Mouse (Mus musculus): ENCODE results near the gene Fgfr1op2.
"Not testable (repeated sequence)": the region's sequence is repeated elsewhere in the genome, so short reads cannot be mapped to it uniquely, and the experiment has no call there.

Fgfr1op2 gene

GRCm38 (mm10) chr6:146576903-146577302, at the start of gene Fgfr1op2:
Gene Fgfr1op2 (plus strand): TSS chr6:146577203.
- no peak for DNase-seq

DNA sequence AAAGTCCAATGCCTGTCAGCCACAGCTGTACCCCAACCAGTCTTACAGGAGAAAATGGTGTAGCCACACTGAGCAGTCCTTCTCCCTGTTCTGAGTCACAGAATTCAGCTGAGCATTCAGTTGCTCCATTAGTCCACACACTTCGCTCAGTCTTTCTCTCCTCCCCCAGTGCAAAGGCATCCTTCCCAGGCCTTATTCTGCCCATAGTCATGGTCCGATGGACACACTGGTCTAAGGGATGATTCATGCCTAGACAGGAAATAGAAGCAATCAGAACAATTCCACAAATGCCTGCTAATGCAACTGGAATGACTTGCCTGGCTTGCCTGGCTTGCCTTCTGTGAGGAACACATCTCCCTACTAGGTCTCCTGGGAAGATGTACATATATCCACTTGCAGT, 49.5 kb upstream of the Fgfr1op2 start:
- no peak for DNase-seq

GRCm38 (mm10) chr6:146530363-146530762, 46.6 kb upstream of the Fgfr1op2 start:
- DNase-seq = no peak

DNA sequence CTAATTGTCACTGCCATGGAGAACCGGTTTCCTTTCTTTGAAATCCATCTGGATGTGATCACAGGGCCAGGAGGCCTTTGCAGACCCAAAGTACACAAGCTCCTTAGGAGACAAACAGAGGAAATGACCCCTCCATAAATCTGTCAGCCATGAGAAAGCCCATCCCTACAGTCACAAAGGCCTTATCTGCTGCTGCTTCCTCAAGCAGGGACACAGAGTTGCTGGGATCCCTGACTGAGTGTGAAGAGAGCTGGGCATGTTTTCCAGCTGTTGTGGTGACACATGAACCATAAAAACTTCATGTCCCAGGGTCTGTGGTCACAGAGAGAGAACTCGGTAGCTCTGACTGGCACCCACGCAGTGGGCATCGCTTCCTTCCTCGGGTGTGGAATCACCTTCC, 46.2 kb upstream of the Fgfr1op2 start:
- DNase-seq = no peak

DNA sequence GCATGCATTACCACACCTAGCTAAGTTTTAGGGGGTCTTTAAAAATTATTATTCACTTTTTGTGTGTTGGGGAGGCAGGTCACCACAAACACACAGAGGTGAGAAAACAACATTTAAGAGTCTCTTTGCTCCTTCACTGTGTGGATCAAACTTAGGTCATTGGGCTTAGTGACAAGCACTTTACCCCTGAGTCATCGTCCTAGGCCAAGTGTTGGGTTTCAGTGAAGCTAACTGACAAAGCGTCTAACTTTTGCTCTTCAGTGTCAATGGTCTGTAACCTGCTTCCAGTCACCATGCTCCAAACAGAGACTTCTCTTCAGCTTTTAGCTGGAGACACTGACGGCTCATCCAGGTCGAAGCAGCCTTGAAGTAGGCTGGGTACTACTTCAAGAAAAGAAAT, 43.9 kb upstream of the Fgfr1op2 start:
- DNase-seq = no peak

DNA sequence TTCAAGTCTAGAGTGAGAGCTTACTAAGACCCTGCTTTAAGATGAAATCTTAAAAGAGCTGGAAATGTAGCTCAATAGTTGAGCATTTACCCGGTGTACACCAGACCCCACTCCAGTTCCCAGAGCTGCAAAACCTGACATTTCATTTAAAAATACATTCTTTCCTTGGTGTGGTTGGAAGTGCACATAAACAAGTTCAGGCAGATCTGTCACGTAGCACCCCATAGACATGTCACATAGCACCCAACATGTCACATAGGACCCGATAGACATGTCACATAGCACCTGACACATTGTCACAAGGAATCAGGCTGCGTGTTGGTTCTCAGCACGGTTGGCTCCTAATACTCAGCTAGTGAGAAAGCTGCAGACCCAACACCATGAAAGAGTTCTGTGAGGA, 41.5 kb upstream of the Fgfr1op2 start:
- no peak for DNase-seq

DNA sequence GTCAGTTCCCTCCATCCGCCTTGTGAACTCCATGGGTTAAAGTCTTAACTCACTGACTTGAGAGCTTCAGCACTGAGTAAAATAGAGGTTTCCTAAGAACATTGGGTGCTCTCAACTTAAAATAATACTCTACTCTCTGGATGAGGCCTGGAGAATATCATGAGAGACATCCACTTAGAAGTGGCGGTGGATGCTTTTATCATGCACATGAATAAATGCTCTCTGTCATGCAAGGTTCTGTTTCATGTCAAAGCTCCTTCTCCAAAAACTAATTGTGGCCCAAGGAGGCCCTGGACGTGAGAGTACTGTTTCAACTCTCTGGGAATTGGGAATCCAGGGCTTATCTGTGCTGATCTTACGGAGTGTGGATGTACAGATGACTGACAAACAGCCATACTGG, 39.9 kb upstream of the Fgfr1op2 start:
- no peak for DNase-seq

GRCm38 (mm10) chr6:146538071-146538470, 38.9 kb upstream of the Fgfr1op2 start:
- no peak for DNase-seq

GRCm38 (mm10) chr6:146538661-146539060, 38.3 kb upstream of the Fgfr1op2 start:
- DNase-seq = no peak

- no peak for DNase-seq
These were observed 36.6 kb upstream of the Fgfr1op2 start for GRCm38 (mm10) chr6:146540386-146540785.

DNA sequence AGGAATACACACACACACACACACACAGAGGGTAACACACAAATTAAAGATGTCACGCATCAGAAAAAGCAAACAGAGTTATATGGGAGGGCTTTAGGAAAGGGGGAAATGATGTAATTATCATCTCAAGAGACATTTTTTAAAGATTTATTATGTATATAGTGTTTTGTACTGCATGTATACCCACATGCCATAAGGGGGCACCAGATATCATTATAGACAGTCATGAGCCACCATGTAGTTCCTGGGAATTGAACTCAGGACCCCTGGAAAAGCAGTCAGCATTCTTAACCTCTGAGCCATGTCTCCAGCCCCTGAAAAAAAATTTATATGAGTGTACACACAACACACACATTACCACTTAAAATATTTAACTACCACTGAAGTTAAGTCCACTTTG, 32.4 kb upstream of the Fgfr1op2 start:
- DNase-seq = no peak

- DNase-seq = no peak
These were observed 31.6 kb upstream of the Fgfr1op2 start for GRCm38 (mm10) chr6:146545289-146545865.

DNA sequence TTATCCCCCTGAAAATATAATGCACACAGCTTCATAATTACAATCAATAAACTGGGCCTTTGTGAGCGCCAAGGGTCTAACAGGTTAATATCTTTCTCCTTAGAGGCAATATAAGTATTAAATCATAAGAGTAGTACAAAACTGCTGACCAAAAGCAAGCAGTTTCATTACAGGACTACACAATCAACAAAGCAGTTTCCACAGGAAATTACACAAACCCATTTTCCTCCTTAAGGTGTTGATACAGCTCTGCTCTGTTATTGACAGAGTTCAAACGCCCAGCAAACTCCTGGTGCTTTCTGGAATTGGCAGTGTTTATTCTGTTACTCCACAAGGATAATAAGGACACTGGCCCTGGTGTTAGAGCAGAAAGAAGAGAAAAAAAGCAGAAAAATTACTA, 26.6 kb upstream of the Fgfr1op2 start:
- no peak for DNase-seq

DNA sequence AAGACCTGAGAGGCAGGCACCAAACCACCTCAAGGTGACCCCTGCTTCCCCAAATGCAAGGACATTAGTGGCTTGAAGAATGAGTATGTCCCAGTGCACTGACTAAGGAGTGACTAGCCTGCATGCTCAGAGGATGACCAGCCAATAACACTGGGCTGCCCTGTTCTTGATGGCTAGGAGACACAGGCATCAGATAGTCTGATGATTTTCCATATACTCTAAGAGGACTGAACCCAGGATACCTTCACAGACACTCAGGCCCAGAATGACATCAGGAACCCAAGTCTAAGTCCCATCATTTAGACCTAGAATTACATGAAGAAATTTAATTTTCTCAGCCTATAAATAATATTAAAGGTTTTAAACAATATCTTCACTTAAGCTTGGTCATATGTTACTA, 25.7 kb upstream of the Fgfr1op2 start:
- no peak for DNase-seq

GRCm38 (mm10) chr6:146562461-146562860, 14.5 kb upstream of the Fgfr1op2 start:
- DNase-seq = not testable (repeated sequence)

GRCm38 (mm10) chr6:146572073-146572472, 4.9 kb upstream of the Fgfr1op2 start:
- no peak for DNase-seq

DNA sequence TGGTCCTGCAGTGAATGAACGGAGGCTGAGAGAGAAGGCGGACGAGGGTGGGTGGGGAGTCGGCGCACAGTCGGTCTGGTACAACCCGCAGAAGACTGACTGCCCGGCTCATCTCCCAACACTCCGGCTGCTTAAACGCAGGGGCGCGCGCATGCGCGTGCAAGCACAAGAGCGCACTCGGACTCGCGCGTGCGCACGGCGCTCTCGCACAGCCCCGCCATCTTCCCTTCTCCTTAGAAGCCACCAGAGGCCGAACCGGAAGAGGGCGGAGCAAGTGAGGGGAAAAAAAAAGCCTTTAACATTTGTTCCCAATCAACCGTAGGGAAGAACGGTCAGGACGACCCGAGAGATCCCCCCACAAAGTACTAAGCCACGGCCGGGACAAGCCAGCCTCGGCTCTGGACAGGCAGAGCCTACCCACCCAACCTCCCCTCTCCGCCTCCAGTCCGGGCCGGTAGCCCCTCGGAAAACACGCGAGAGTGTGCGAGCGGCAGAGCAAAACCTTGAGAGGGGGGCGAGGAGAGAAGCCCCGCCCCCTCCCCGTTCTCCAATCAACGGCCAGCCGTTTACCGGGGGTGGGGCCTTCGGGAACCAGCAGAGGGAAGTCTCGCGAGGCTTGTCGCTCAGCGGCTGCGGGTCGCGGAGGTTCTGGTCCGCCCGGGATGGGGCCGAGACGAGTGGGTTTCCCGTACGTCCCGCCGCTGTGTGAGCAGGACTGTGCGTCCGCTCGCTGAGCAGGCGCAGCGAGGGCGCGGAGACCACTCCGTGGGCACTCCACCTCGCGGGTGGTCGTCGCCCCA, 507 bp downstream of the Fgfr1op2 start, which contains the start of gene Ints13:
TSS of gene Ints13 (minus strand) at position 526 of the 800 bp plus-strand sequence.
- peak; percentile 97 to 98 for DNase-seq

GRCm38 (mm10) chr6:146578111-146578531, 1.1 kb downstream of the Fgfr1op2 start:
- DNase-seq = peak in 1 of 2 experiments; percentile 69

GRCm38 (mm10) chr6:146578586-146578985, 1.6 kb downstream of the Fgfr1op2 start:
- DNase-seq = peak; percentile 11 to 21

GRCm38 (mm10) chr6:146580381-146580926, 3.5 kb downstream of the Fgfr1op2 start:
- no peak for DNase-seq

- DNase-seq = no peak
These were observed 6.5 kb downstream of the Fgfr1op2 start for GRCm38 (mm10) chr6:146583366-146584046.

DNA sequence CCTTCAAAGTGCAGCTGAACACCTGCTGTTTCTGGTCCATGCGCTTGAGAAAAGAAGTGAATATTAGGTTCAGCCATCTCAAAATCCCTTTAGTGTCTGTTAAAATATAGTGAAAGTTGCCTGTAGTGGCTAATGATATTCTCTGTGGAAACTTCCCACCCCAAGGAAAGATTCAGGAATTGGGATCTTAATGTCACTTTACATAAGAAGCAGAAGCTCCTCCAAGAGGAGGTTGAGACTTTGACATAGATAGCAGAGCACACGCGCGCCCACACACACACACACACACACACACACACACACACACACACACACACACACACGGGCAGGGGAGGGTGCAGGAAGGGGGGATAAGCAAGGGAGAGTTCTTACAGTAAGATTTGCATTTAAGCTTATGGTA, 8.1 kb downstream of the Fgfr1op2 start:
- DNase-seq = no peak

- DNase-seq = no peak
These were observed 25.6 kb downstream of the Fgfr1op2 start for GRCm38 (mm10) chr6:146602601-146603000.

GRCm38 (mm10) chr6:146603651-146604050, 26.6 kb downstream of the Fgfr1op2 start:
- no peak for DNase-seq
